In genomic region chr1:89130429-89130828, GRCm38 (mm10) we compare ENCODE assay signal across 14 mouse cellular contexts.
A peak's percentile ranks its signal among the peaks of the same experiment; 100 is the strongest.
DNase-seq lines count a peak whose midpoint lies in the region; ATAC-seq and TF ChIP-seq lines count a peak whose summit lies in the region.
"Had no signal": no experiment of that assay in that cellular context is flagged by ENCODE, and none has a peak within 500 bp of the region (broad histone marks: within the 10 kb centered on the region; RNA-seq: fewer than 3 reads in every experiment).

No protein-coding gene starts in this region.

- 0 out of 2 replicates have a peak overlapping the region, but pooled peaks have one; percentile 35 for H3K27ac ChIP-seq in hindbrain, embryonic 13.5 days
- no peak overlapping the region for H3K27ac ChIP-seq in hindbrain, embryonic 14.5 days
- H3K27ac ChIP-seq: gastrocnemius, adult 2 months had no signal

- no peak for DNase-seq in hindbrain, embryonic 14.5 days (ENCODE audit: low spot score)
- peak; percentile 23 for DNase-seq in thymus, postnatal 0 days (ENCODE audit: low spot score)
- DNase-seq in thymus, adult 18-20 months, result no peak
- DNase-seq in brain, embryonic 14.5 days (ENCODE audit: low read depth), result peak; percentile 21
- peak; percentile 49 for DNase-seq in retina, postnatal 1 day
- DNase-seq in kidney, postnatal 4 days, result no peak
- DNase-seq in kidney, adult 9 months, result no peak
- DNase-seq: adrenal gland, postnatal 10 days; cerebellum, adult 9-10 months; gastrocnemius, adult 2 months; heart, postnatal 10 days; kidney, adult 18-20 months; liver, postnatal 0 days had no signal

- no peak for ATAC-seq in hindbrain, embryonic 13.5 days (ENCODE audit: low FRiP score)
- no peak for ATAC-seq in hindbrain, embryonic 14.5 days (ENCODE audit: low FRiP score)
- ATAC-seq: liver, postnatal 0 days had no signal

- no peak for TF ChIP-seq CTCF in brain, embryonic 14.5 days (IDR thresholded peaks at IDR 0.05; ENCODE audit: borderline replicate concordance, extremely low read depth, insufficient read depth, insufficient read length)

- WGBS in hindbrain, embryonic 13.5 days, result 59% methylated on average over 6 of the region's 6 CpGs
- 55% methylated on average over 6 of the region's 6 CpGs for WGBS in hindbrain, embryonic 14.5 days

- no peaks in the 10 kb centered on the region for H3K36me3 ChIP-seq in hindbrain, embryonic 13.5 days
- H3K36me3 ChIP-seq in hindbrain, embryonic 14.5 days (replicated peaks; ENCODE audit: control insufficient read depth, insufficient read depth), result no peaks in the 10 kb centered on the region

- H3K27me3 ChIP-seq in hindbrain, embryonic 13.5 days, result no peaks in the 10 kb centered on the region
- H3K27me3 ChIP-seq in hindbrain, embryonic 14.5 days (ENCODE audit: control insufficient read depth, insufficient read depth, low read length), result no peaks in the 10 kb centered on the region

- H3K4me1 ChIP-seq in hindbrain, embryonic 13.5 days (replicated peaks), result peaks cover 37% of the 10 kb centered on the region
- peaks cover 1% of the 10 kb centered on the region for H3K4me1 ChIP-seq in hindbrain, embryonic 14.5 days (replicated peaks; ENCODE audit: control insufficient read depth, insufficient read depth, low read length)

- no peak overlapping the region for H3K9ac ChIP-seq in hindbrain, embryonic 13.5 days
- no peak overlapping the region for H3K9ac ChIP-seq in hindbrain, embryonic 14.5 days
- H3K9ac ChIP-seq: liver, postnatal 0 days had no signal

- no peak overlapping the region for H3K4me3 ChIP-seq in hindbrain, embryonic 13.5 days
- no peak overlapping the region for H3K4me3 ChIP-seq in hindbrain, embryonic 14.5 days (replicated peaks; ENCODE audit: low read length)
- H3K4me3 ChIP-seq: gastrocnemius, adult 2 months had no signal

- no peak for TF ChIP-seq POLR2A in brain, embryonic 14.5 days (IDR thresholded peaks at IDR 0.05; ENCODE audit: borderline replicate concordance, extremely low read depth, insufficient read depth, insufficient read length, poor library complexity, severe bottlenecking)

- no peaks in the 10 kb centered on the region; the same call in 1 of the 2 replicates for H3K9me3 ChIP-seq in hindbrain, embryonic 13.5 days
- H3K9me3 ChIP-seq in hindbrain, embryonic 14.5 days (ENCODE audit: control insufficient read depth, low read length), result no peaks in the 10 kb centered on the region

- no peak overlapping the region for H3K4me2 ChIP-seq in hindbrain, embryonic 13.5 days
- no peak overlapping the region for H3K4me2 ChIP-seq in hindbrain, embryonic 14.5 days (replicated peaks)

Comparison
In these comparisons a context has a peak if more than half of its experiments do, and no peak if none do; other contexts are left out.
1. DNase-seq: peak in thymus, postnatal 0 days (single experiment), brain, embryonic 14.5 days (single experiment) and retina, postnatal 1 day (single experiment); none in hindbrain, embryonic 14.5 days (single experiment), thymus, adult 18-20 months (0 of 2), kidney, postnatal 4 days (0 of 2) and kidney, adult 9 months (single experiment).